Mouse (Mus musculus) embryonic facial prominence, embryonic 10.5 days (tissue): Measurements from ENCODE around the gene Fxyd6. TPM values are rescaled to one million over a fixed set of nuclear protein-coding genes. Genes with fewer than 3 reads are reported as not detected.

Source experiments
- DNase-seq: peaks from one replicate; pipeline ENCODE4 v3.0.0-alpha.2; 2017; ENCODE audit warnings: low spot score
- H3K27ac ChIP-seq: fragments of 300-500 bp; sonication (generic); replicated peaks from 2 replicates; pipeline ENCODE4 v1.5.1; 2016; ENCODE audit warnings: mild to moderate bottlenecking
- H3K27me3 ChIP-seq: fragments of 300-500 bp; sonication (generic); replicated peaks from 2 replicates; pipeline ENCODE4 v1.6.1; 2016; ENCODE audit warnings: low read depth, mild to moderate bottlenecking; ENCODE audit not compliant: poor library complexity, severe bottlenecking
- H3K36me3 ChIP-seq: fragments of 300-500 bp; sonication (generic); replicated peaks from 2 replicates; pipeline ENCODE4 v1.6.1; 2016; ENCODE audit warnings: mild to moderate bottlenecking, moderate library complexity
- H3K4me1 ChIP-seq: fragments of 300-500 bp; sonication (generic); 2 replicates; pipeline ENCODE4 v1.6.1; 2016
- H3K4me3 ChIP-seq: fragments of 300-500 bp; sonication (generic); 2 replicates; pipeline ENCODE4 v1.5.1; 2016; ENCODE audit warnings: mild to moderate bottlenecking, moderate library complexity
- H3K9me3 ChIP-seq: fragments of 300-500 bp; sonication (generic); 2 replicates; pipeline ENCODE4 v1.6.1; 2016; ENCODE audit warnings: mild to moderate bottlenecking
- WGBS: fragments of 180-500 bp; shearing (Covaris S2); methylation state at CpG from one replicate; pipeline ENCODE4 v1.1.7; 2016; 5-methylcytosine and 5-hydroxymethylcytosine counted together
- polyA plus RNA-seq: library from polyadenylated mRNA; unstranded; fragments of >200 nt; fragmentation: Nextera tagmentation; extraction: Ambion mirVana; gene quantifications from 2 replicates; pipeline ENCODE4 v1.2.1, GENCODE M21; 2016

Fxyd6 gene
- polyA plus RNA-seq, result 128 and 131 TPM in 2 replicates

- under 1% methylated on average over 28 of the region's 28 CpGs for WGBS
- peak; percentile 89 for DNase-seq
- Histone ChIP-seq H3K4me3 (peak within 1 kb of the TSS; percentile 75), H3K27ac (peak within 1 kb of the TSS; percentile 91), H3K9me3 (no peaks in the 10 kb centered on the region), H3K4me1 (peaks cover 56% of the 10 kb centered on the region), H3K27me3 (peaks cover 22% of the 10 kb centered on the region), H3K36me3 (peaks cover 20% of the 10 kb centered on the region)
These were observed at the start of gene Fxyd6 for GRCm38 (mm10) chr9:45370117-45370561. Fxyd6 (plus strand) TSS chr9:45370185.

GRCm38 (mm10) chr9:45321465-45321864 lies 48.5 kb upstream of the Fxyd6 start:
- no peak for DNase-seq
- 85% methylated on average over 6 of the region's 6 CpGs for WGBS

GRCm38 (mm10) chr9:45321946-45322430 lies 48.0 kb upstream of the Fxyd6 start:
- Histone ChIP-seq H3K4me1 (no peaks in the 10 kb centered on the region), H3K4me3 (no peak overlapping the region), H3K9me3 (no peaks in the 10 kb centered on the region), H3K27ac (no peak overlapping the region), H3K36me3 (no peaks in the 10 kb centered on the region), H3K27me3 (peaks cover 30% of the 10 kb centered on the region)
- DNase-seq, result no peak
- WGBS, result 87% methylated on average over 4 of the region's 4 CpGs

More at GRCm38 (mm10) chr9:45321465-45321864, 48.5 kb upstream of the Fxyd6 start:
- H3K36me3 ChIP-seq, result no peaks in the 10 kb centered on the region
- H3K9me3 ChIP-seq, result no peaks in the 10 kb centered on the region
- H3K4me1 ChIP-seq, result no peaks in the 10 kb centered on the region
- H3K27me3 ChIP-seq, result peaks cover 32% of the 10 kb centered on the region
- no peak overlapping the region for H3K4me3 ChIP-seq
- no peak overlapping the region for H3K27ac ChIP-seq

- Histone ChIP-seq H3K9me3 (no peaks in the 10 kb centered on the region), H3K4me3 (no peak overlapping the region), H3K27me3 (0 out of 2 replicates have a peak, but pooled peaks cover 3% of the 10 kb centered on the region), H3K4me1 (no peaks in the 10 kb centered on the region), H3K27ac (no peak overlapping the region), H3K36me3 (no peaks in the 10 kb centered on the region)
- DNase-seq, result no peak
- WGBS, result 92% methylated on average over 9 of the region's 9 CpGs
These were observed 43.6 kb upstream of the Fxyd6 start for GRCm38 (mm10) chr9:45326390-45326789.

- 87% methylated on average over 4 of the region's 4 CpGs for WGBS
- 0 out of 2 replicates have a peak, but pooled peaks cover 3% of the 10 kb centered on the region for H3K27me3 ChIP-seq
- DNase-seq, result no peak
- no peaks in the 10 kb centered on the region for H3K36me3 ChIP-seq
- no peak overlapping the region for H3K4me3 ChIP-seq
- no peak overlapping the region for H3K27ac ChIP-seq
- no peaks in the 10 kb centered on the region for H3K9me3 ChIP-seq
- H3K4me1 ChIP-seq, result no peaks in the 10 kb centered on the region
These were observed 41.7 kb upstream of the Fxyd6 start for GRCm38 (mm10) chr9:45328263-45328662.

- no peaks in the 10 kb centered on the region for H3K4me1 ChIP-seq
- H3K27ac ChIP-seq, result no peak overlapping the region
- no peak overlapping the region for H3K4me3 ChIP-seq
- WGBS, result 87% methylated on average over 6 of the region's 6 CpGs
- DNase-seq, result no peak
- no peaks in the 10 kb centered on the region for H3K36me3 ChIP-seq
- 0 out of 2 replicates have a peak, but pooled peaks cover 3% of the 10 kb centered on the region for H3K27me3 ChIP-seq
- no peaks in the 10 kb centered on the region for H3K9me3 ChIP-seq
These were observed 40.4 kb upstream of the Fxyd6 start for GRCm38 (mm10) chr9:45329577-45329976.

GRCm38 (mm10) chr9:45337406-45337805 lies 32.6 kb upstream of the Fxyd6 start:
- Histone ChIP-seq H3K4me3 (no peak overlapping the region), H3K4me1 (no peaks in the 10 kb centered on the region), H3K27me3 (peaks cover 4% of the 10 kb centered on the region; the same call in 1 of the 2 replicates), H3K9me3 (no peaks in the 10 kb centered on the region), H3K27ac (no peak overlapping the region), H3K36me3 (no peaks in the 10 kb centered on the region)
- 72% methylated on average over 2 of the region's 2 CpGs for WGBS
- DNase-seq, result no peak

- no peak for DNase-seq
- Histone ChIP-seq H3K27ac (no peak overlapping the region), H3K27me3 (peaks cover 4% of the 10 kb centered on the region; the same call in 1 of the 2 replicates), H3K9me3 (no peaks in the 10 kb centered on the region), H3K36me3 (no peaks in the 10 kb centered on the region), H3K4me1 (no peaks in the 10 kb centered on the region), H3K4me3 (no peak overlapping the region)
- 88% methylated on average over 3 of the region's 3 CpGs for WGBS
These were observed 26.9 kb upstream of the Fxyd6 start for GRCm38 (mm10) chr9:45343066-45343465.

GRCm38 (mm10) chr9:45345516-45345915 lies 24.5 kb upstream of the Fxyd6 start:
- no peak overlapping the region for H3K4me3 ChIP-seq
- DNase-seq, result no peak

GRCm38 (mm10) chr9:45346276-45346675 lies 23.7 kb upstream of the Fxyd6 start:
- no peak overlapping the region for H3K4me3 ChIP-seq
- no peaks in the 10 kb centered on the region for H3K36me3 ChIP-seq
- 0 out of 2 replicates have a peak, but pooled peaks cover 3% of the 10 kb centered on the region for H3K4me1 ChIP-seq
- no peak overlapping the region for H3K27ac ChIP-seq
- no peaks in the 10 kb centered on the region for H3K9me3 ChIP-seq
- DNase-seq, result no peak
- 81% methylated on average over 6 of the region's 6 CpGs for WGBS
- no peaks in the 10 kb centered on the region for H3K27me3 ChIP-seq

More at GRCm38 (mm10) chr9:45345516-45345915, 24.5 kb upstream of the Fxyd6 start:
- 0 out of 2 replicates have a peak, but pooled peaks cover 3% of the 10 kb centered on the region for H3K4me1 ChIP-seq
- WGBS, result 75% methylated on average over 2 of the region's 2 CpGs
- no peaks in the 10 kb centered on the region for H3K36me3 ChIP-seq
- no peaks in the 10 kb centered on the region for H3K27me3 ChIP-seq
- H3K9me3 ChIP-seq, result no peaks in the 10 kb centered on the region
- no peak overlapping the region for H3K27ac ChIP-seq

- no peak for DNase-seq
- no peaks in the 10 kb centered on the region for H3K9me3 ChIP-seq
- no peaks in the 10 kb centered on the region for H3K36me3 ChIP-seq
- WGBS, result 81% methylated on average over 6 of the region's 6 CpGs
- H3K4me3 ChIP-seq, result no peak overlapping the region
- H3K27me3 ChIP-seq, result no peaks in the 10 kb centered on the region
- H3K27ac ChIP-seq, result no peak overlapping the region
- H3K4me1 ChIP-seq, result 0 out of 2 replicates have a peak, but pooled peaks cover 3% of the 10 kb centered on the region
These were observed 21.4 kb upstream of the Fxyd6 start for GRCm38 (mm10) chr9:45348560-45348959.

- Histone ChIP-seq H3K27ac (no peak overlapping the region), H3K27me3 (no peaks in the 10 kb centered on the region), H3K4me3 (no peak overlapping the region), H3K9me3 (no peaks in the 10 kb centered on the region), H3K36me3 (no peaks in the 10 kb centered on the region), H3K4me1 (0 out of 2 replicates have a peak, but pooled peaks cover 3% of the 10 kb centered on the region)
- 24% methylated on average over 4 of the region's 4 CpGs for WGBS
- no peak for DNase-seq
These were observed 20.8 kb upstream of the Fxyd6 start for GRCm38 (mm10) chr9:45349181-45349580.

- H3K4me1 ChIP-seq, result 0 out of 2 replicates have a peak, but pooled peaks cover 3% of the 10 kb centered on the region
- H3K27ac ChIP-seq, result no peak overlapping the region
- no peaks in the 10 kb centered on the region for H3K27me3 ChIP-seq
- no peaks in the 10 kb centered on the region for H3K9me3 ChIP-seq
- DNase-seq, result no peak
- H3K4me3 ChIP-seq, result no peak overlapping the region
- H3K36me3 ChIP-seq, result no peaks in the 10 kb centered on the region
- WGBS, result 59% methylated on average over 5 of the region's 5 CpGs
These were observed 20.1 kb upstream of the Fxyd6 start for GRCm38 (mm10) chr9:45349851-45350250.
